Mouse (Mus musculus): ENCODE results near the gene Trabd. TPM values are rescaled to one million over a fixed set of nuclear protein-coding genes. Genes with fewer than 3 reads are reported as not detected.

Trabd gene
- 74.1 TPM for polyA plus RNA-seq (2012; fragmentation: generic; extraction: Trizol)
- long read RNA-seq, experiment 1, transcript Trabd-205 (10 exons, 2,396 nt) = minor isoform, 7 of 70 reads
- long read RNA-seq, experiment 1, transcript Trabd-201 (10 exons, 2,439 nt) = major isoform, 40 of 70 reads
- long read RNA-seq, experiment 1, partial matches to known transcripts = 7 of 70 reads
- long read RNA-seq, experiment 1, other reads (novel, unspliced or antisense) = 13 of 70 reads
- long read RNA-seq, experiment 2, transcript Trabd-201 (10 exons, 2,439 nt) = major isoform, 330 of 454 reads
- long read RNA-seq, experiment 2, transcript Trabd-205 (10 exons, 2,396 nt) = minor isoform, 65 of 454 reads
- long read RNA-seq, experiment 2, partial matches to known transcripts = 10 of 454 reads
- long read RNA-seq, experiment 2, other reads (novel, unspliced or antisense) = 45 of 454 reads

- no peak for TF ChIP-seq MAX (IDR thresholded peaks at IDR 0.05)
- no peak for TF ChIP-seq MYOG (IDR thresholded peaks at IDR 0.05; ENCODE audit: control insufficient read depth, extremely low read depth, insufficient read length)
- TF ChIP-seq CTCF (IDR thresholded peaks at IDR 0.05; ENCODE audit: control insufficient read depth, insufficient read depth, insufficient read length) = no peak
- no peak for TF ChIP-seq FOSL1 (IDR thresholded peaks at IDR 0.05; ENCODE audit: insufficient read depth, low read length, poor library complexity, severe bottlenecking)
- no peak for TF ChIP-seq MYOD1 (IDR thresholded peaks at IDR 0.05; ENCODE audit: control insufficient read depth, insufficient read length, low read depth)
- TF ChIP-seq USF1 (IDR thresholded peaks at IDR 0.05; ENCODE audit: low read depth) = no peak
- Histone ChIP-seq H3K36me3 (ENCODE audit: control insufficient read depth, insufficient read depth) (no peaks in the 10 kb centered on the region), H3K79me2 (ENCODE audit: control insufficient read depth, insufficient read depth) (peaks cover 39% of the 10 kb centered on the region), H3ac (ENCODE audit: control insufficient read depth, insufficient read length, low read depth) (peak within 1 kb of the TSS; percentile 83), H3K79me3 (ENCODE audit: low read depth) (peaks cover 30% of the 10 kb centered on the region), H3K4me3 (ENCODE audit: insufficient read depth, poor library complexity, severe bottlenecking) (peak within 1 kb of the TSS; percentile 97), H3K27me3 (ENCODE audit: control insufficient read depth, insufficient read depth, insufficient read length) (peaks cover 11% of the 10 kb centered on the region)
Measured at GRCm38 (mm10) chr15:89074613-89075477, at the start of gene Trabd. Gene Trabd (plus strand): TSS chr15:89075124.

DNA sequence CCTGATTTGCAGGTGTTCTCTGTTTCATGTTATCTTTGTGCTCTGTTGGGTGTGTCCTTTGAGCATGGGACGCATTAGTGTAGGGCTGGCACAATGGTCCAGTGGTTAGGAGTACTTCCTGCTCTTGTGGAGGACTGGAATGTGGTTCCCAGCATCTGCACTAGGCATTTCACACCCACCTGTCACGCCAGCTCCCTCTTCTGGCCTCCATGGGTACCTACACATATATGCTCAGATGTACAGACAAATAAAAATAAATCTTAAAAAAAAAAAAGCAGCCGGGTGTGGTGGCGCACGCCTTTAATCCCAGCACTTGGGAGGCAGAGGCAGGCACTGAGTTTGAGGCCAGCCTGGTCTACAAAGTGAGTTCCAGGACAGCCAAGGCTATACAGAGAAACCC lies 30.5 kb upstream of the Trabd start:
- TF ChIP-seq MAX (IDR thresholded peaks at IDR 0.05) (no peak), MYOG (IDR thresholded peaks at IDR 0.05; ENCODE audit: control insufficient read depth, extremely low read depth, insufficient read length) (no peak), MYOD1 (IDR thresholded peaks at IDR 0.05; ENCODE audit: control insufficient read depth, insufficient read length, low read depth) (no peak), FOSL1 (IDR thresholded peaks at IDR 0.05; ENCODE audit: insufficient read depth, low read length, poor library complexity, severe bottlenecking) (no peak)
- Histone ChIP-seq H3K36me3 (ENCODE audit: control insufficient read depth, insufficient read depth) (no peaks in the 10 kb centered on the region), H3ac (ENCODE audit: control insufficient read depth, insufficient read length, low read depth) (no peak overlapping the region), H3K79me3 (ENCODE audit: low read depth) (no peaks in the 10 kb centered on the region), H3K27me3 (ENCODE audit: control insufficient read depth, insufficient read depth, insufficient read length) (peaks cover 4% of the 10 kb centered on the region), H3K79me2 (ENCODE audit: control insufficient read depth, insufficient read depth) (no peaks in the 10 kb centered on the region), H3K4me3 (ENCODE audit: insufficient read depth, poor library complexity, severe bottlenecking) (no peak overlapping the region)

GRCm38 (mm10) chr15:89046356-89046755 lies 28.6 kb upstream of the Trabd start:
- no peak overlapping the region for H3K4me3 ChIP-seq (ENCODE audit: insufficient read depth, poor library complexity, severe bottlenecking)
- H3K79me2 ChIP-seq (ENCODE audit: control insufficient read depth, insufficient read depth) = no peaks in the 10 kb centered on the region

GRCm38 (mm10) chr15:89054666-89055065 lies 20.3 kb upstream of the Trabd start:
- Histone ChIP-seq H3K79me3 (ENCODE audit: low read depth) (no peaks in the 10 kb centered on the region), H3K27me3 (ENCODE audit: control insufficient read depth, insufficient read depth, insufficient read length) (peaks cover 57% of the 10 kb centered on the region), H3K79me2 (ENCODE audit: control insufficient read depth, insufficient read depth) (no peaks in the 10 kb centered on the region), H3K4me3 (ENCODE audit: insufficient read depth, poor library complexity, severe bottlenecking) (no peak overlapping the region), H3K36me3 (ENCODE audit: control insufficient read depth, insufficient read depth) (no peaks in the 10 kb centered on the region), H3ac (ENCODE audit: control insufficient read depth, insufficient read length, low read depth) (no peak overlapping the region)
- TF ChIP-seq MYOD1 (IDR thresholded peaks at IDR 0.05; ENCODE audit: control insufficient read depth, insufficient read length, low read depth) = no peak
- TF ChIP-seq CTCF (IDR thresholded peaks at IDR 0.05; ENCODE audit: control insufficient read depth, insufficient read depth, insufficient read length) = no peak
- TF ChIP-seq MYOG (IDR thresholded peaks at IDR 0.05; ENCODE audit: control insufficient read depth, extremely low read depth, insufficient read length) = no peak
- no peak for TF ChIP-seq FOSL1 (IDR thresholded peaks at IDR 0.05; ENCODE audit: insufficient read depth, low read length, poor library complexity, severe bottlenecking)

More at GRCm38 (mm10) chr15:89046356-89046755, 28.6 kb upstream of the Trabd start:
- Histone ChIP-seq H3K36me3 (ENCODE audit: control insufficient read depth, insufficient read depth) (no peaks in the 10 kb centered on the region), H3ac (ENCODE audit: control insufficient read depth, insufficient read length, low read depth) (no peak overlapping the region), H3K79me3 (ENCODE audit: low read depth) (no peaks in the 10 kb centered on the region), H3K27me3 (ENCODE audit: control insufficient read depth, insufficient read depth, insufficient read length) (peaks cover 4% of the 10 kb centered on the region)
- TF ChIP-seq FOSL1 (IDR thresholded peaks at IDR 0.05; ENCODE audit: insufficient read depth, low read length, poor library complexity, severe bottlenecking) (no peak), CTCF (IDR thresholded peaks at IDR 0.05; ENCODE audit: control insufficient read depth, insufficient read depth, insufficient read length) (no peak), MYOG (IDR thresholded peaks at IDR 0.05; ENCODE audit: control insufficient read depth, extremely low read depth, insufficient read length) (no peak), MAX (IDR thresholded peaks at IDR 0.05) (no peak), USF1 (IDR thresholded peaks at IDR 0.05; ENCODE audit: low read depth) (no peak), MYOD1 (IDR thresholded peaks at IDR 0.05; ENCODE audit: control insufficient read depth, insufficient read length, low read depth) (no peak), CEBPB (IDR thresholded peaks at IDR 0.05; ENCODE audit: low read depth) (no peak)

GRCm38 (mm10) chr15:89058736-89059135 lies 16.2 kb upstream of the Trabd start:
- H3K4me3 ChIP-seq (ENCODE audit: insufficient read depth, poor library complexity, severe bottlenecking) = no peak overlapping the region
- H3K79me3 ChIP-seq (ENCODE audit: low read depth) = no peaks in the 10 kb centered on the region
- TF ChIP-seq FOSL1 (IDR thresholded peaks at IDR 0.05; ENCODE audit: insufficient read depth, low read length, poor library complexity, severe bottlenecking) = no peak
- TF ChIP-seq CTCF (IDR thresholded peaks at IDR 0.05; ENCODE audit: control insufficient read depth, insufficient read depth, insufficient read length) = no peak
- no peak for TF ChIP-seq MAX (IDR thresholded peaks at IDR 0.05)
- TF ChIP-seq USF1 (IDR thresholded peaks at IDR 0.05; ENCODE audit: low read depth) = no peak
- TF ChIP-seq MYOG (IDR thresholded peaks at IDR 0.05; ENCODE audit: control insufficient read depth, extremely low read depth, insufficient read length) = no peak
- TF ChIP-seq MYOD1 (IDR thresholded peaks at IDR 0.05; ENCODE audit: control insufficient read depth, insufficient read length, low read depth) = no peak
- TF ChIP-seq CEBPB (IDR thresholded peaks at IDR 0.05; ENCODE audit: low read depth) = no peak
- no peak overlapping the region for H3ac ChIP-seq (ENCODE audit: control insufficient read depth, insufficient read length, low read depth)
- peaks cover 80% of the 10 kb centered on the region for H3K27me3 ChIP-seq (ENCODE audit: control insufficient read depth, insufficient read depth, insufficient read length)
- no peaks in the 10 kb centered on the region for H3K36me3 ChIP-seq (ENCODE audit: control insufficient read depth, insufficient read depth)
- H3K79me2 ChIP-seq (ENCODE audit: control insufficient read depth, insufficient read depth) = no peaks in the 10 kb centered on the region
